Mouse (Mus musculus) stomach, embryonic 14.5 days (tissue): ENCODE measurements around the gene Dusp22. TPM values are rescaled to one million over a fixed set of nuclear protein-coding genes. Genes with fewer than 3 reads are reported as not detected.

Experiments used
- ATAC-seq: fragments of 200-750 bp; cut with Nextera tagmentation; 2 replicates; pipeline ENCODE4 v1.8.0; 2017; ENCODE audit warnings: low read depth, moderate TSS enrichment; ENCODE audit not compliant: insufficient number of reproducible peaks, insufficient read depth, low FRiP score
- H3K27ac ChIP-seq: fragments of 300-500 bp; sonication (generic); 2 replicates; pipeline ENCODE4 v1.5.1; 2014; ENCODE audit warnings: mild to moderate bottlenecking, low read length, moderate library complexity, mixed read lengths
- H3K27me3 ChIP-seq: fragments of 300-500 bp; sonication (generic); 2 replicates; pipeline ENCODE4 v1.6.1; 2014; ENCODE audit warnings: low read length, control low read depth, mixed read lengths; ENCODE audit not compliant: control insufficient read depth, insufficient read depth
- H3K36me3 ChIP-seq: fragments of 300-500 bp; sonication (generic); 2 replicates; pipeline ENCODE4 v1.6.1; 2014; ENCODE audit warnings: mild to moderate bottlenecking, control low read depth, low read length, moderate library complexity, mixed read lengths; ENCODE audit not compliant: control insufficient read depth, insufficient read depth
- H3K4me1 ChIP-seq: fragments of 300-500 bp; sonication (generic); 2 replicates; pipeline ENCODE4 v1.6.1; 2014; ENCODE audit warnings: low read length, control low read depth, mixed read lengths; ENCODE audit not compliant: control insufficient read depth, insufficient read depth
- H3K4me2 ChIP-seq: fragments of 300-500 bp; sonication (generic); replicated peaks from 2 replicates; pipeline ENCODE4 v1.6.1; 2014; ENCODE audit warnings: low read depth, low read length, control low read depth
- H3K4me3 ChIP-seq: fragments of 300-500 bp; sonication (generic); 2 replicates; pipeline ENCODE4 v1.5.1; 2014; ENCODE audit warnings: low read depth, low read length, control low read depth
- H3K9ac ChIP-seq: fragments of 300-500 bp; sonication (generic); replicated peaks from 2 replicates; pipeline ENCODE4 v1.6.1; 2014; ENCODE audit warnings: low read depth, mild to moderate bottlenecking, control low read depth, low read length, moderate library complexity, mixed read lengths
- H3K9me3 ChIP-seq: fragments of 300-500 bp; sonication (generic); 2 replicates; pipeline ENCODE4 v1.6.1; 2016; ENCODE audit warnings: low read depth, low read length, control low read depth; ENCODE audit not compliant: control insufficient read depth
- WGBS: fragments of 180-500 bp; shearing (Covaris S2); extraction: QIAGEN DNeasy Blood & Tissue Kit; methylation state at CpG from one replicate; pipeline ENCODE4 v1.1.7; 2014; 5-methylcytosine and 5-hydroxymethylcytosine counted together
- polyA plus RNA-seq: library from polyadenylated mRNA; unstranded; fragments of >200 nt; fragmentation: Nextera tagmentation; extraction: Ambion mirVana; gene quantifications from 2 replicates; pipeline ENCODE4 v1.2.1, GENCODE M21; 2014

Dusp22 gene
- polyA plus RNA-seq, 1 experiment from 2014 or later = 22.3 TPM

GRCm38 (mm10) chr13:30658201-30658996, 1.4 kb upstream of the Dusp22 start:
- no peaks in the 10 kb centered on the region for H3K36me3 ChIP-seq
- H3K4me2 ChIP-seq = no peak overlapping the region
- 83% methylated on average over 2 of the region's 2 CpGs for WGBS
- no peaks in the 10 kb centered on the region for H3K27me3 ChIP-seq
- no peak overlapping the region for H3K9ac ChIP-seq
- H3K27ac ChIP-seq = no peak overlapping the region
- H3K4me3 ChIP-seq = no peak overlapping the region
- no peaks in the 10 kb centered on the region for H3K9me3 ChIP-seq
- no peaks in the 10 kb centered on the region for H3K4me1 ChIP-seq
- ATAC-seq = no peak

GRCm38 (mm10) chr13:30665261-30665660, 5.5 kb downstream of the Dusp22 start:
- no peak overlapping the region for H3K4me2 ChIP-seq
- no peak overlapping the region for H3K4me3 ChIP-seq
- no peak overlapping the region for H3K27ac ChIP-seq
- no peaks in the 10 kb centered on the region for H3K9me3 ChIP-seq
- H3K4me1 ChIP-seq = no peaks in the 10 kb centered on the region
- WGBS = 93% methylated on average over 8 of the region's 8 CpGs
- H3K27me3 ChIP-seq = no peaks in the 10 kb centered on the region
- no peak overlapping the region for H3K9ac ChIP-seq
- H3K36me3 ChIP-seq = no peaks in the 10 kb centered on the region
- ATAC-seq = no peak

GRCm38 (mm10) chr13:30666537-30666936, 6.7 kb downstream of the Dusp22 start:
- H3K4me2 ChIP-seq = no peak overlapping the region
- no peak overlapping the region for H3K9ac ChIP-seq
- no peak overlapping the region for H3K4me3 ChIP-seq
- H3K36me3 ChIP-seq = no peaks in the 10 kb centered on the region
- H3K27me3 ChIP-seq = no peaks in the 10 kb centered on the region
- H3K4me1 ChIP-seq = no peaks in the 10 kb centered on the region
- H3K27ac ChIP-seq = no peak overlapping the region
- WGBS = 91% methylated on average over 10 of the region's 10 CpGs
- no peaks in the 10 kb centered on the region for H3K9me3 ChIP-seq
- ATAC-seq = no peak

- Histone ChIP-seq H3K27ac (no peak overlapping the region), H3K9ac (no peak overlapping the region), H3K4me3 (no peak overlapping the region), H3K9me3 (no peaks in the 10 kb centered on the region), H3K4me1 (no peaks in the 10 kb centered on the region), H3K36me3 (no peaks in the 10 kb centered on the region), H3K4me2 (no peak overlapping the region), H3K27me3 (no peaks in the 10 kb centered on the region)
- ATAC-seq = no peak
- 87% methylated on average over 5 of the region's 5 CpGs for WGBS
Measured at GRCm38 (mm10) chr13:30668301-30668700, 8.5 kb downstream of the Dusp22 start.

DNA sequence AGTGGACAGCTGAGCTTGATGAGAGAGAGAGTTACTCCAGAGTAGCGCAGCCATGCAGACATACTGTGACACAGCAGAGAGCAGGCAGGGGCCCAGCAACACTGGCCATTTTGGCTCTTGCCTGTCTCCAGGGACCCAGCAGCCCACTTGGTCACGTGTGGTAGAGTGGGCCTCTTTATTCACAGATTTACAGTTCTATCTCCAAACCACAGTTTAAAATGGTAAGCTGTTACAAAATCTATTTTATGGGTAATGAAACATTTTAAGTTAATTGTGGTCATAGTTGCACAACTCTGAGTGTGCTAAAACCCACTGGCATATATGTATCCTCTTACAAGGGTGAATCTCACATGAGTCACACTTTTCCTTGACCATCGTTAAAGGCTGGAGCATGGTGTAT, 9.5 kb downstream of the Dusp22 start:
- ATAC-seq = no peak
- H3K27me3 ChIP-seq = no peaks in the 10 kb centered on the region
- H3K4me1 ChIP-seq = no peaks in the 10 kb centered on the region
- no peak overlapping the region for H3K4me3 ChIP-seq
- H3K9me3 ChIP-seq = no peaks in the 10 kb centered on the region
- WGBS = 94% methylated on average over 3 of the region's 3 CpGs
- H3K9ac ChIP-seq = no peak overlapping the region
- H3K4me2 ChIP-seq = no peak overlapping the region
- H3K36me3 ChIP-seq = no peaks in the 10 kb centered on the region
- H3K27ac ChIP-seq = no peak overlapping the region

DNA sequence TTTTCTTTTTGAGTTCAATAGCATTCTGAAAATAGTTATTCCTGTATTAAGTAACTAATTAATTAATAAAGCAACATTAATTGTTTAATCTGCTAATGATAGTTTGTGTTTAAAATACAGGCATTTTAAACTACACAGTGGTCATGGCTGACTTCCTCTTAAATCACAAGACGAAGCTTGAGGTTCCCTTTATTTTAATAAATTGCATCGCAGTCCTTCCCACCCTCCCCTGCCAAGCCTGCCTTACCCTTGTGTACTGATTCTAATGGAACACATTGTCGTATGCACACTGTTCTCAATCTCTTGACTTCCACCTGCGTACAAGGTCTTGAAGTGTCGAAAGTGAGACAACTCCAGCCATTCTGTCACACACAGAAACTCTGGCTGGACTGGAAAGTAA, 14.1 kb downstream of the Dusp22 start:
- no peak overlapping the region for H3K9ac ChIP-seq
- no peak overlapping the region for H3K4me2 ChIP-seq
- 94% methylated on average over 5 of the region's 5 CpGs for WGBS
- H3K4me1 ChIP-seq = no peaks in the 10 kb centered on the region
- H3K4me3 ChIP-seq = no peak overlapping the region
- no peaks in the 10 kb centered on the region for H3K27me3 ChIP-seq
- no peak for ATAC-seq
- no peak overlapping the region for H3K27ac ChIP-seq
- H3K36me3 ChIP-seq = no peaks in the 10 kb centered on the region
- no peaks in the 10 kb centered on the region for H3K9me3 ChIP-seq

DNA sequence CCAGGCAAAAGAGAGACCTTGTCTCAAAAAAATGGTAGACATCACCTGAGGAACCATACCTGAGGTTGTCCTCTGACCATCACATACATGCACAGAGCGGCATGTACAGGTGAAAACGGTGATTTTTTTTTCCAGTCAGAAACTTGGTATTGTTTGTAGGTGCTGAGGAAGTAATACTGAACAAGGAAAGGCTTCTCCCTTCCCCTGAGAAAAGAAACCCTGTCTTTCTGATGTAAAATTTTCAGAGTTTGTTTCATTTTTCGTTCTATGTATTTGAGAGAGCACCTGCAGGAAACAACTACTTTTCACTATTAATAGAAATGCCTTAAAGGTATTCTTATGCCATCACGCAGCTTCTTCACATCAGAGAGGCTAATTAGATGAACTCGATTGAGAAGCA, 19.0 kb downstream of the Dusp22 start:
- WGBS = 90% methylated on average over 5 of the region's 5 CpGs
- Histone ChIP-seq H3K36me3 (no peaks in the 10 kb centered on the region), H3K4me3 (no peak overlapping the region), H3K9ac (no peak overlapping the region), H3K27ac (no peak overlapping the region), H3K9me3 (no peaks in the 10 kb centered on the region), H3K27me3 (no peaks in the 10 kb centered on the region), H3K4me2 (no peak overlapping the region), H3K4me1 (no peaks in the 10 kb centered on the region)
- no peak for ATAC-seq

DNA sequence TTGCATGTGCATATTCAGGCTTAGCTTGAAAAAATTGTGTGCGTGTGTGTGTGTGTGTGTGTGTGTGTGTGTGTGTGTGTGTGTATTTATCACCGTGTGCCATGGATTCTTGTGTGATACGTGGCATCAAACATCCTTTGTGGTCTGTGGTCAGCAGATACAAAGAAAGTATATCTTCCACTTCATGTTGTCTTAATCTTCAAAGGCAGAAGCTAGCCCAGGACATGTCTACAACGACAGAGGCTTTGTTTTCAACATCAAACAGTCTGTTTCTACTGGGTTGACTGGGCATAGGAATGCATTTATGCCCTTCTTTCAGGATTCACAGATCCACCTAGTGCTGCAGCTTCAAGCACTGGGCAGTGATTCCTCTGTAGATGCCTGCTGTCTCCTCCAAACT, 22.1 kb downstream of the Dusp22 start:
- no peaks in the 10 kb centered on the region for H3K9me3 ChIP-seq
- no peak for ATAC-seq
- H3K9ac ChIP-seq = no peak overlapping the region
- no peaks in the 10 kb centered on the region for H3K27me3 ChIP-seq
- H3K27ac ChIP-seq = no peak overlapping the region
- 78% methylated on average over 4 of the region's 4 CpGs for WGBS
- no peaks in the 10 kb centered on the region for H3K4me1 ChIP-seq
- H3K4me2 ChIP-seq = no peak overlapping the region
- no peak overlapping the region for H3K4me3 ChIP-seq
- H3K36me3 ChIP-seq = no peaks in the 10 kb centered on the region

- Histone ChIP-seq H3K4me2 (no peak overlapping the region), H3K27ac (no peak overlapping the region), H3K27me3 (no peaks in the 10 kb centered on the region), H3K36me3 (no peaks in the 10 kb centered on the region), H3K9me3 (no peaks in the 10 kb centered on the region), H3K9ac (no peak overlapping the region), H3K4me3 (no peak overlapping the region), H3K4me1 (no peaks in the 10 kb centered on the region)
- 89% methylated on average over 3 of the region's 3 CpGs for WGBS
- no peak for ATAC-seq
Measured at GRCm38 (mm10) chr13:30682328-30682727, 22.5 kb downstream of the Dusp22 start.
